Mouse (Mus musculus) spleen, postnatal 10 days (tissue): Measurements from ENCODE around the gene Pts.
A peak's percentile ranks its signal among the peaks of the same experiment; 100 is the strongest.

ENCODE experiments used
- DNase-seq, 2 experiments: peaks; one replicate each; pipeline ENCODE4 v3.0.0; 2021 to 2022; ENCODE audit warnings: low spot score in 2 of 2

Pts gene

GRCm38 (mm10) chr9:50533328-50533727 is 4.8 kb upstream of the Pts start:
- DNase-seq: peak in 1 of 2 experiments; percentile 64

DNA sequence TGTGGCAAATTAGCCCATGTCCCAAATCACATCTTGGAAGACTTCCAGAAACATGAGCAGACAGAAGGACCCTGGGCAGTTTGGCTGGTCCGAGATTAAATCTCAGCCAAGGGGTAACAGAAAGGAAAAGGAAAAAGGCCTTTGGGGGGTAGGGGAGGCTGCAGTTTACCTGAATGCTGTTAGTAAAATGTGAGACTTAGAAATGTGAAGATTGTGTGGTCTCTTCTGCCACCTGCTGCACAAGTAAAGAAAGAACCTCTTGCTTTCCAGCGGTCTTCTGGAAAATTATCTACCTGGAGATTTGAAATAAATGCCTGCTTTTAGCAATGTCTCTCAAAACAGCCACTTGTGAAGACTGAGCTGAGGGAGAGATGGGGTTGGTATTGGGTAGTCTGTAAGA is 2.4 kb upstream of the Pts start:
- no peak for DNase-seq

DNA sequence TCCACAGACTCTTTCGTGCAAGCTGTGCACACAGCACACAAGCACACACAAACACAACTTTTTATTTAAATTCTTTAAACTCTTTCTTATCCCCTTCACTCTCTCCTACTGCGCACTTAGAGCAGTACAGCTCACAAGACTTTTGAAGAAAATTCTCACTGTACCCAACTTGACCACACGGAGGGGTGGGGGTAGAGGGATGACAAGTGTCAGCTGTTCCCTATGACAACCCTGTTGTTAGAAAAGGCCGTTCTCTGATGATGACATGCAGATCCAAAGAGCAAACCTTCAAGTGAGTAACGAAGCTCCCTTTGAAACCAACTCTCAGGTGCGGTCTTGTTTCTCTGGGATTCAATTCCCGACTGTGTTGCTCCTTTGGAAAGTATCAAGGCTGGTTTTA is 664 bp downstream of the Pts start:
- DNase-seq: peak in 1 of 2 experiments; percentile 45

DNA sequence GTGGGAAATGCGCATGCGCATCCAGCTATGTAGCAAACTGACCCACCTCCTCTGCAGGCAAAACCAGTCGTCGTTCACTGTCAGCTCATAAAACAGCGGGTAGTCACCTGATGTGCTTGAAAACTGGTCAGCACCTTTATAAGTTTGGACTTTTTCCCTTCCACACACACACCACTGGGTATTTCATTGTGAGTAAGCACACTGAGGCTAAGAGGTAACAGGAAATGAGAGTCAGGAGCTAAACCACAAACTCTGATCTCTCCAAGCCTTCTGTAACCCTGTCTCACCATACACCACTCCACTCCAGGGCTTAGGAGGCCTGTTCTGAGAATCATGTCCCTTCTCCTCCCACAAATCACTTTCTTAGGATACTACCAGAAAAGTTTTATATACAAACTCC is 2.9 kb downstream of the Pts start:
- no peak for DNase-seq

DNA sequence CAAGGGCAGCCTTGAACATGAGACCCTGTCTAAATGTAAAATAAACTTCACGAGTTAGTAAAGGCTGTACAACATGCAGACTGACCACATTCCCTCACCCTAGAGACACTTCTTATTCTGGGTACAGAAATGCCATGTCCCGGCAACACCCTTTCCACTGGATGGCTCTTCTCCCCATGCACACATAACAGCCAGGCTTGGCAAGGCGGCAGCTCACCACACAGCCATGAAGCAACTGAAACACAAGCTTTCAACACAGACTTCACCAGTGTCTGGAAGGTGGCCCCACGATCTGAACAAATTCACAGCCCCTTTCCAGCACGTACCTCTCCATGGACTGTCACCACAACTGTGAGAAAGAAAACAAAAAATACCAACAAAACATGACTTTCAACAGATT is 3.6 kb downstream of the Pts start:
- no peak for DNase-seq

DNA sequence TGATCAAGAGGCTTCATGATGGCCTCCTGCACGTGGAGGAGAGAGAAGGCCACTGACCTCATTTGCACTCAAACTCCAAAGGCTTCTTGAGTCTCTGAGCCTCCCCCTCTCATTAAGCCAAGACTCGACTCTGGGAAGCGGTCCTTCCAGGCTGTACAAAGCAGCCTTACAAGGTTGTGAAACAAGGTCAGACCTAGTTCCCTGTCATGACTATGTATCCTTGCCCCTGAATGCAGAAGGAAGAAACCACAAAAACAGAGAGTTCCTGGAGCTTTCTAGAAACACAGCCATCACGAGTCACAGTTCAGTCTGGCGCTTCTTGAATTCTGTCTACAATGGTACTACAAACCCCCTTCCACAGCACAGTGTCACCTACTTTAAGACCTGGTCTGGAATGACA is 6.0 kb downstream of the Pts start:
- no peak for DNase-seq

DNA sequence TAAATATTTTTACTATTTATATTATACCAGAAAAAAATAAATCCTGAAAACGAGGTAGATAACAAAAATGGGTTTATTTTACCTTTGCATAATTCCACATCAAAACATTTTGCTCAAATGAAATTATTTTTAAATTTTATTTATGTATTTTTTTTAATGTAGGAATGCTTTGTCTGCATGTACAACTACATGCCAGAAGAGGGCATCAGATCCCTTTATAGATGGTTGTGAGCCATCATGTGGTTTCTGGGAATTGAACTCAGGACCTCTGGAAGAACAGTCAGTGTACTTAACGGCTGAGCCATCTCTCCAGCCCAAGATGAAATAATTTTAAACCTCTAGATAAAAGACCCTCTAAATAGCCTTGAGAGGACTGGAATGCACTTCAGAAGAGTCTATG is 7.0 kb downstream of the Pts start:
- DNase-seq: no peak

GRCm38 (mm10) chr9:50520748-50521147 is 7.8 kb downstream of the Pts start:
- DNase-seq: no peak

DNA sequence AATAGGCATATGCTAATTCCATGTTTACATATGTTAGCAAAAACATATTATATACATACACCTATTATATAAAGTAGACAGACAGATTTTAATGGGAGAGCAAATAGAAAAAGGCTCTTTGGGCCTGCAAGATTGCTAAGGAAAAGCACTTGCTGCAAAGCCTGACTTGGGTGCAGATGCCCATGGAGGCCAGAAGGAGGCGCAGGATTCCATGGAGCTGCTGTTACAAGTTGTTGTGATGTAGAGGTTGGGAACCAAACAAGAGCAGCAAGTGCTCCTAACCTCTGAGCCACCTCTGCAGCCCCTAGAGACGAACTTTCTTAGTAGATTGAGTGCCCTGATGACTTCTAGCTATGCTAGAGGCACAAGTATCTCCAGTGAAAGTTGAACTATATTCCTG is 9.7 kb downstream of the Pts start:
- peak in 1 of 2 experiments; percentile 37 for DNase-seq

DNA sequence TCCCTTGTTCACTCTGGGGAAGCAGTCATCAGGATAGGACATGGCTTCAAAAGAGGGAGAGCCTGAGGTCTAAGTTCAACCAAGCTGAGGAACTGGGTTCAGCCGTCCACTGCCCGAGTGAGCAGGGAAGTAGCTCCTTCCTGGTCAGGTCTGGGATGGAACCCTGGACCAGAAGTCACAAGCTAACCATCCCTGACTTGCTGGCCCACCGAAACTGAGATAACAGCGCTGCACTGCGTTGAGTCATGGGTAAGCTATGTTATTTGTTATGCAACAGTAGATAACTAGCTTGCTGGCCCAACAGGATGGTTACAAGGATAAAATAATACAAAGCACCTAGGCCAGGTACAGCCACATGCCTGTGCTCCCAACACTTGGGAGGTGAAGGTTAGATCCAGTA is 13.1 kb downstream of the Pts start:
- no peak for DNase-seq

DNA sequence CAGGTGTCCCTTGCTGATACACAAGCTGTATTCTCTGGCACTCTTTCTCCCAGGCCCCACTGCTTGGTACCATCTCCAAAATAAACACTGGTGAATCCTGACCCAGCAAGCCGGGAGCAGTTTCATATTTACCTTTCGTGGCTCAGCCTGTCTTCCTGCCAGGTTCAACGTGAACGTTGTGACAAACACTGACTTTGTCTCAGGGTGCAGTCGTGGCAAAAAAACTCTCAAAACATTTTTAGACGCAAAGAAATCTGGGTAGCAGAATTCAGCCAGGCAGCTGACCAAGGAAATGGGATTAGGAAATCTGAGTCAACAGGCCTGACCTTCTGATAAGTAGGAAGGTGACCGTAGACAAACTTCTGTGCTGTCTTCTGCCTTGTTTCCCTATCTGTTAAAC is 21.0 kb downstream of the Pts start:
- no peak for DNase-seq

- no peak for DNase-seq
These were observed 23.1 kb downstream of the Pts start for GRCm38 (mm10) chr9:50505405-50505804.

DNA sequence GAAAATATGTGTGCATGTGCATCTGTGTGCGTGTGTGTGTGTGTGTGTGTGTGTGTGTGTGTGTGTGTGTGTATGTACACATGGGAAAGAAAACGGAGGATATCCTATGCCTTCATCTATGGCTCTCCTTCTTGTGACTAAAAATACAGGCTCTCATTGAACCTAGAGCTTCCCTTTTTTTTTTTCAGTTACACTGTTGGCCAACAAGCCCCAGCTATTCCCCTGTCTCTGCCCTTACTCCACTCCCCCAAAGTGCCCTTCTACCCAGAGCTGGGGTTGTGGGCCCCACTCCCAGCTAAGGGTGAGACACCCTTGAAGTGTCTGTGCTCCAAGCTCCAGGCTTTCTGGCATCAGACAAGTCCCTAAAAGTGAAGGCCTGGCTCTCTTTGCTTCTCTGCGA is 25.6 kb downstream of the Pts start:
- DNase-seq: no peak

DNA sequence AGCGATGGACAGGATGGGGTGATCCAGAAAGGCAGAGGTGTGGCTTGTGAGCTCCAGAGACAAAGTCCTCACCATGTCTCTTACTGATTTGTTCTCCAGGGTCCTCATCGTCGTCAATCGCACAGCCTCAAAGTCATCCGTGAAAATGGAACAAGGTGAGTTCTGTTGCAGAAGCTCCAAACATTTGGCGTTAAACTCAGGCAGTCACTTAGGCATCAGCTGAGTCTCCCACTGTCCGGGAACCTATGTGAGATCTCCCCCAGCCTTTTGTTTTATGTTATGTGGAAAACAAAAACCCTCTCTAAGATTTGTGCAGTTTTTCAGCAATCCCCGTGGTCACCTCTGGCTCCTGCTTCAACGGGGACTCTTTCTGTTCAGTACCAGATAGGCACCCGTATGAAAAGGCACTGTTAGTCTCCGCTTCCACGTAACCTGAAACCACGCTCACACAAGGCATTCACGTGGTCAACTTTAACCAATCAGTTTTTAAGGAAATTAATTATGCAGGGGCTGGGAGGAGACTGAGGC is 27.5 kb downstream of the Pts start:
- no peak for DNase-seq

DNA sequence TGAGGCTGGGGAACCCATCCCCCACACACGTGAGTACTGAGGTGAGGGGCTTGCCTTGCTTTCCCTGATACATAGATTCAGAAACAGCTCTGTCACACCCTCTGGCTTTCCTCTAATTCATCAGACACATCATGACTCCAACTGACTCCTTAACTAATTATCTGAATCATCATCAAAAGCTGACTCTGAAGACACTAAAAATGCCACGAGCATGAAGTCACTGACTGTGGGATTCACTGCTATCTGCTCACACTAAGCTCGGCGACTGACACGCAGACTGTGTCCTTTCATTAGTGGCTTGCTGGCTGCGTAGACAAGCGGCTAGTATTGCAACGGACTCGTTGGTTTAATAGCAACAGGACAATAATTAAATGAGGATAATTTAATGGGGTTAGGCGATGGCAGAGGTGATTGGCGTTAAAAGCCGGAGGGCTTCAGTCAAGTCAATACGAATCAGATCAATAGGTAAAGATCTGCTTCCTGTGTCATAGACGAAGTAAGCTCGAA is 28.0 kb downstream of the Pts start:
- DNase-seq: no peak

DNA sequence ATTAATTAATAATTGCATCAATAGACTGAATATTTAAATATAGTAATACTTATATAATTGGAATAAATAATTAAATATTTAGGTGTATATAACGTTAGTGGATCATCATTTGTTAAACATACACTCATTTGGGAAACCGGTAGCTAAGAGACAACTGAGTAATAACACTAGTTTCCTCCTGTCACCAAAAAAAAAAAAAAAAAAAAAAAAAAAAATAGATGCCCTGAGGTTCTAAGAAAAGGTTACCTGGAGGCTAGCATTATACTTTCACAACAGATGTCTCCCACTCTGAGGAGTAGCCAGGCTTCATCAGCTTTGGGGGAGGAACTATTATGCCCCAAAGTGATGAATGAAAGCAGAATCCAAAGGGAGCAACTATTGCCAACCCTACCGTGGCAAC is 28.7 kb downstream of the Pts start:
- no peak for DNase-seq

DNA sequence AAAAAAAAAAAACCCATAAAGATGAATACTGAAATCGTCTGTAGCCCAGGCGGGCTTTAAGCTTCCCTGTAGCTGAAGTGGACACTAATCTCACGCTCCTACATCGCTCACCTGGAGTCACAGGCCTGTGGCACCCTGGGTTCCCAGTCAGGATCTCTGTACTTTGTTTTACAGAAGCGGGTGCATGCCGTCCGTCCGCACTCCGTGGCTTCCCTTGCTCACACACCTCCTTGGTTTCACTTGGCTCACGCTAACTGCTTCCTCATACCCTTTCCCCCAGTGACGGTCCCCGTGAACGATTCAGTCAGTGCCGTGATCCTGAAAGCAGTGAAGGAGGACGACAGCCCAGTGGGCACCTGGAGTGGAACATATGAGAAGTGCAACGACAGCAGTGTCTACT is 29.7 kb downstream of the Pts start:
- DNase-seq: no peak

DNA sequence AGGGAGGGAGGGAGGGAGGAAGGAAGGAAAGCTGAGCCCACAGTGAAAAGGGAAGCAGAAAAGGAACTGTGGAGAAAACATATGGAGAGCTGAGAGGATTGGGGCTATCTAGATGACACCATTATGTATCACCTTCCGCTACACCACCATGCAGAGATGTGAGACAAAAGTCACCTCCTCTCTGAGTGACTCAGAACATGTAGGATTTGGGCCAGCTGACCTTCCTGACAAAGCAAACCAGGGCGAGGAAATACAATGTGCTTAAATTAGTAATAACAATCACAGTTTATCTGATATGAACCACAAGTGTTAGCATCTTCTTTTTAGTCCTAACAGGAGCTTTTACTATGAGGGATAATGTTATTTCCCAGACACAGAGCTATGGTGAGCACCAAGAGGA is 31.0 kb downstream of the Pts start:
- no peak for DNase-seq

GRCm38 (mm10) chr9:50497076-50497475 is 31.4 kb downstream of the Pts start:
- DNase-seq: no peak

DNA sequence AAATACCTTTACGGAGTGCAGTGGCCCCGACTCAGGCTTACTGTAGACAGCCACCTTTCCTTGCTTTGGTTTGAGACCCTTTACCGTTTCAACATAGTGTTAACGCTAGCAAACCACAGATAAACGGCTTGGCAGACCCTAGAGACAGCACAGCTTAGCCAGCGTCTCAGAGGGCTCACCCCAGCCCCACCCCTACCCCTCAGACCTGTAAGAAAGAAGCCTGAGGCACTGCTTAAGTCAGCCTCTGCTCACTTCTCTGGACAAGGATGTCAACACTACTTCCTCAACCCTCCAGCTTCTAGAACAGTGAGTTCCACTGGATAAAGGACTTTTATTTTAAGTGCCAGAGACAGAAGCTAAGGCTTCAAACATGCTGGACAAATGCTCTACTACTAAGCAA is 32.0 kb downstream of the Pts start:
- no peak for DNase-seq

GRCm38 (mm10) chr9:50496151-50496505 is 32.4 kb downstream of the Pts start:
- no peak for DNase-seq

- DNase-seq: no peak
These were observed 32.9 kb downstream of the Pts start for GRCm38 (mm10) chr9:50495405-50496150.

- no peak for DNase-seq
These were observed 34.2 kb downstream of the Pts start, which contains the start of gene Plet1 for GRCm38 (mm10) chr9:50494311-50494710. Gene Plet1, plus strand, starts transcription at chr9:50494525.

- no peak for DNase-seq
These were observed 34.7 kb downstream of the Pts start for GRCm38 (mm10) chr9:50493777-50494176.
